17 mouse cellular contexts compared by ENCODE assay signal in genomic region chr15:36906789-36907188, GRCm38 (mm10).
DNase-seq lines count a peak whose midpoint lies in the region; ATAC-seq and TF ChIP-seq lines count a peak whose summit lies in the region.
"Had no signal": no experiment of that assay in that cellular context is flagged by ENCODE, and none has a peak within 500 bp of the region (broad histone marks: within the 10 kb centered on the region; RNA-seq: fewer than 3 reads in every experiment).

No protein-coding gene starts in this region.

- intact Hi-C loops in left cerebral cortex, adult 2 months (cut with DNase I): loop anchor here (1.0 kb wide), 1 partner anchor 13 kb away; no protein-coding TSS in a partner anchor

- no peak for TF ChIP-seq EP300 in liver, postnatal 0 days (IDR thresholded peaks at IDR 0.05; ENCODE audit: low read depth)

- no peak overlapping the region for H3K9ac ChIP-seq in liver, postnatal 0 days (replicated peaks)
- no peak overlapping the region for H3K9ac ChIP-seq in liver, embryonic 11.5 days (ENCODE audit: low read depth, low read length)
- H3K9ac ChIP-seq: forebrain, embryonic 13.5 days; forebrain, postnatal 0 days; heart, embryonic 13.5 days had no signal

- TF ChIP-seq CTCF in liver, postnatal 0 days (IDR thresholded peaks at IDR 0.05; ENCODE audit: low read depth): no peak
- TF ChIP-seq CTCF in left cerebral cortex, adult 2 months (IDR thresholded peaks at IDR 0.05): no peak

- no peaks in the 10 kb centered on the region for H3K36me3 ChIP-seq in liver, postnatal 0 days (replicated peaks; ENCODE audit: insufficient read depth, low read length)
- no peaks in the 10 kb centered on the region for H3K36me3 ChIP-seq in liver, embryonic 11.5 days (ENCODE audit: control insufficient read depth, insufficient read depth, low read length)
- H3K36me3 ChIP-seq: embryonic facial prominence, embryonic 10.5 days; heart, embryonic 13.5 days had no signal

- no peaks in the 10 kb centered on the region for H3K9me3 ChIP-seq in liver, postnatal 0 days (ENCODE audit: low read length)
- no peaks in the 10 kb centered on the region for H3K9me3 ChIP-seq in liver, embryonic 11.5 days (ENCODE audit: control insufficient read depth, low read length)
- H3K9me3 ChIP-seq: embryonic facial prominence, embryonic 10.5 days; forebrain, embryonic 13.5 days; heart, embryonic 13.5 days had no signal

- H3K27me3 ChIP-seq in liver, postnatal 0 days (ENCODE audit: insufficient read depth, low read length): no peaks in the 10 kb centered on the region
- H3K27me3 ChIP-seq in liver, embryonic 11.5 days (replicated peaks; ENCODE audit: control insufficient read depth, insufficient read depth, low read length): no peaks in the 10 kb centered on the region
- H3K27me3 ChIP-seq: forebrain, embryonic 13.5 days; heart, embryonic 13.5 days had no signal

- WGBS in liver, postnatal 0 days (ENCODE audit: insufficient replicate concordance): 54% methylated on average over 5 of the region's 5 CpGs
- WGBS in liver, embryonic 11.5 days: 75% methylated on average over 5 of the region's 5 CpGs

- no peak overlapping the region for H3K4me3 ChIP-seq in liver, postnatal 0 days (ENCODE audit: low read depth, low read length)
- H3K4me3 ChIP-seq in liver, embryonic 11.5 days (ENCODE audit: low read depth, low read length): no peak overlapping the region
- no peak overlapping the region for H3K4me3 ChIP-seq in left cerebral cortex, adult 2 months
- H3K4me3 ChIP-seq: embryonic facial prominence, embryonic 10.5 days; forebrain, embryonic 13.5 days; heart, embryonic 13.5 days had no signal

- no peak overlapping the region for H3K27ac ChIP-seq in liver, postnatal 0 days (ENCODE audit: low read depth)
- no peak overlapping the region for H3K27ac ChIP-seq in liver, embryonic 11.5 days (ENCODE audit: low read depth, low read length)
- no peak overlapping the region for H3K27ac ChIP-seq in left cerebral cortex, adult 2 months
- H3K27ac ChIP-seq: embryonic facial prominence, embryonic 10.5 days; forebrain, embryonic 13.5 days; heart, embryonic 13.5 days had no signal

- H3K4me2 ChIP-seq in liver, postnatal 0 days (ENCODE audit: low read depth, low read length): no peak overlapping the region
- H3K4me2 ChIP-seq in liver, embryonic 11.5 days: no peak overlapping the region
- H3K4me2 ChIP-seq: forebrain, embryonic 13.5 days; heart, embryonic 13.5 days had no signal

- peak; percentile 31 for DNase-seq in kidney, adult 18-20 months
- no peak for DNase-seq in kidney, postnatal 4 days
- no peak for DNase-seq in liver, postnatal 0 days
- DNase-seq in liver, embryonic 11.5 days (ENCODE audit: low spot score): no peak
- peak; percentile 55 for DNase-seq in kidney, postnatal 14 days
- DNase-seq in left cerebral cortex, adult 2 months (ENCODE audit: extremely low spot score in 1 of 2, low spot score in 2 of 2): no peak
- DNase-seq in thymus, postnatal 25 days: no peak
- DNase-seq: adrenal gland, adult 2 months; adrenal gland, postnatal 25 days; cerebellum, adult 18-20 months; cerebellum, adult 9-11 months; forebrain, postnatal 0 days; gastrocnemius, postnatal 14 days; heart, postnatal 36 days had no signal

- peaks cover 15% of the 10 kb centered on the region for H3K4me1 ChIP-seq in liver, postnatal 0 days (ENCODE audit: insufficient read depth)
- peaks cover 13% of the 10 kb centered on the region for H3K4me1 ChIP-seq in liver, embryonic 11.5 days (replicated peaks; ENCODE audit: control insufficient read depth, insufficient read depth, low read length)

- 0 out of 2 replicates have a peak, but pooled peaks have one; percentile 19 for ATAC-seq in liver, postnatal 0 days
- ATAC-seq in liver, embryonic 11.5 days (replicated peaks; ENCODE audit: low FRiP score): no peak
- ATAC-seq: forebrain, embryonic 13.5 days; forebrain, postnatal 0 days had no signal

Comparison
In these comparisons a context has a peak if more than half of its experiments do, and no peak if none do; other contexts are left out.
1. DNase-seq: peak in kidney, adult 18-20 months (single experiment) and kidney, postnatal 14 days (single experiment); none in kidney, postnatal 4 days (0 of 2), liver, postnatal 0 days (single experiment), liver, embryonic 11.5 days (single experiment), left cerebral cortex, adult 2 months (0 of 2) and thymus, postnatal 25 days (single experiment).